Mouse (Mus musculus): ENCODE data around the gene Tmem238. TPM values are rescaled to one million over a fixed set of nuclear protein-coding genes. Genes with fewer than 3 reads are reported as not detected.

The Tmem238 gene
- polyA plus RNA-seq, 1 experiment, result 3.4 TPM

GRCm38 (mm10) chr7:4788499-4789435 is 689 bp downstream of the Tmem238 start:
- DNase-seq (ENCODE audit: low read depth), result peak; percentile 77

GRCm38 (mm10) chr7:4783667-4784268 is 5.7 kb downstream of the Tmem238 start:
- no peak for DNase-seq (ENCODE audit: low read depth)
- TF ChIP-seq CTCF (IDR thresholded peaks at IDR 0.05; ENCODE audit: borderline replicate concordance, extremely low read depth, insufficient read depth, insufficient read length), result no peak
- TF ChIP-seq POLR2A (IDR thresholded peaks at IDR 0.05; ENCODE audit: borderline replicate concordance, extremely low read depth, insufficient read depth, insufficient read length, poor library complexity, severe bottlenecking), result no peak

More at GRCm38 (mm10) chr7:4788499-4789435, 689 bp downstream of the Tmem238 start:
- 0 out of 2 replicates have a peak, but pooled peaks have one; percentile 25 for TF ChIP-seq POLR2A (IDR thresholded peaks at IDR 0.05; ENCODE audit: borderline replicate concordance, extremely low read depth, insufficient read depth, insufficient read length, poor library complexity, severe bottlenecking)
- peak; percentile 11; the same call in 1 of the 2 replicates for TF ChIP-seq CTCF (IDR thresholded peaks at IDR 0.05; ENCODE audit: borderline replicate concordance, extremely low read depth, insufficient read depth, insufficient read length)

- no peak for DNase-seq (ENCODE audit: low read depth)
- TF ChIP-seq CTCF (IDR thresholded peaks at IDR 0.05; ENCODE audit: borderline replicate concordance, extremely low read depth, insufficient read depth, insufficient read length), result no peak
- no peak for TF ChIP-seq POLR2A (IDR thresholded peaks at IDR 0.05; ENCODE audit: borderline replicate concordance, extremely low read depth, insufficient read depth, insufficient read length, poor library complexity, severe bottlenecking)
Measured at GRCm38 (mm10) chr7:4782759-4783158, 6.7 kb downstream of the Tmem238 start, which contains the start of the genes Il11 and Tmem190. TSS of gene Il11 (minus strand) at chr7:4782859. TSS of gene Tmem190 (plus strand) at chr7:4782937.

- no peak for TF ChIP-seq CTCF (IDR thresholded peaks at IDR 0.05; ENCODE audit: borderline replicate concordance, extremely low read depth, insufficient read depth, insufficient read length)
- no peak for TF ChIP-seq POLR2A (IDR thresholded peaks at IDR 0.05; ENCODE audit: borderline replicate concordance, extremely low read depth, insufficient read depth, insufficient read length, poor library complexity, severe bottlenecking)
- DNase-seq (ENCODE audit: low read depth), result no peak
Measured at GRCm38 (mm10) chr7:4782130-4782529, 7.3 kb downstream of the Tmem238 start.

- TF ChIP-seq POLR2A (IDR thresholded peaks at IDR 0.05; ENCODE audit: borderline replicate concordance, extremely low read depth, insufficient read depth, insufficient read length, poor library complexity, severe bottlenecking), result no peak
- no peak for TF ChIP-seq CTCF (IDR thresholded peaks at IDR 0.05; ENCODE audit: borderline replicate concordance, extremely low read depth, insufficient read depth, insufficient read length)
- no peak for DNase-seq (ENCODE audit: low read depth)
Measured at GRCm38 (mm10) chr7:4779921-4780320, 9.5 kb downstream of the Tmem238 start.

GRCm38 (mm10) chr7:4777851-4778637 is 11.4 kb downstream of the Tmem238 start:
- DNase-seq (ENCODE audit: low read depth), result no peak
- TF ChIP-seq POLR2A (IDR thresholded peaks at IDR 0.05; ENCODE audit: borderline replicate concordance, extremely low read depth, insufficient read depth, insufficient read length, poor library complexity, severe bottlenecking), result no peak

GRCm38 (mm10) chr7:4776861-4777830 is 12.3 kb downstream of the Tmem238 start:
- peak; percentile 82 for DNase-seq (ENCODE audit: low read depth)
- no peak for TF ChIP-seq CTCF (IDR thresholded peaks at IDR 0.05; ENCODE audit: borderline replicate concordance, extremely low read depth, insufficient read depth, insufficient read length)
- no peak for TF ChIP-seq POLR2A (IDR thresholded peaks at IDR 0.05; ENCODE audit: borderline replicate concordance, extremely low read depth, insufficient read depth, insufficient read length, poor library complexity, severe bottlenecking)

- TF ChIP-seq POLR2A (IDR thresholded peaks at IDR 0.05; ENCODE audit: borderline replicate concordance, extremely low read depth, insufficient read depth, insufficient read length, poor library complexity, severe bottlenecking) (no peak), CTCF (IDR thresholded peaks at IDR 0.05; ENCODE audit: borderline replicate concordance, extremely low read depth, insufficient read depth, insufficient read length) (no peak)
- DNase-seq (ENCODE audit: low read depth), result no peak
Measured at GRCm38 (mm10) chr7:4776131-4776530, 13.3 kb downstream of the Tmem238 start.

GRCm38 (mm10) chr7:4771202-4771601 is 18.3 kb downstream of the Tmem238 start, which contains the start of gene Fam71e2:
TSS of gene Fam71e2 (minus strand) at chr7:4771302.
- DNase-seq (ENCODE audit: low read depth), result no peak
- TF ChIP-seq CTCF (IDR thresholded peaks at IDR 0.05; ENCODE audit: borderline replicate concordance, extremely low read depth, insufficient read depth, insufficient read length) (no peak), POLR2A (IDR thresholded peaks at IDR 0.05; ENCODE audit: borderline replicate concordance, extremely low read depth, insufficient read depth, insufficient read length, poor library complexity, severe bottlenecking) (no peak)
